Mouse (Mus musculus) macrophage (primary cell): ENCODE measurements at regions not wholly inside any gene's neighbourhood (a gene's known extent, or its start where the extent isn't known, plus 50 kb on each side); places are given as distances from the start of the nearest gene placed in this dataset.

Experiments used
- H3K27ac ChIP-seq: fragments of 350-480 bp; formaldehyde crosslinking; 2 replicates; pipeline ENCODE4 v1.9.0; 2021
- H3K36me3 ChIP-seq: fragments of 350-480 bp; formaldehyde crosslinking; 2 replicates; pipeline ENCODE4 v1.9.0; 2021; ENCODE audit errors: inconsistent target
- H3K4me3 ChIP-seq: fragments of 350-480 bp; formaldehyde crosslinking; 2 replicates; pipeline ENCODE4 v1.9.0; 2021; ENCODE audit errors: inconsistent target
- H3K79me2 ChIP-seq: fragments of 350-480 bp; formaldehyde crosslinking; 2 replicates; pipeline ENCODE4 v1.9.0; 2021; ENCODE audit errors: inconsistent target
- WGBS: methylation state at CpG from one replicate; pipeline ENCODE4 v1.1.7; 2026; ENCODE audit warnings: inconsistent platforms; ENCODE audit not compliant: missing documents; 5-methylcytosine and 5-hydroxymethylcytosine counted together

DNA sequence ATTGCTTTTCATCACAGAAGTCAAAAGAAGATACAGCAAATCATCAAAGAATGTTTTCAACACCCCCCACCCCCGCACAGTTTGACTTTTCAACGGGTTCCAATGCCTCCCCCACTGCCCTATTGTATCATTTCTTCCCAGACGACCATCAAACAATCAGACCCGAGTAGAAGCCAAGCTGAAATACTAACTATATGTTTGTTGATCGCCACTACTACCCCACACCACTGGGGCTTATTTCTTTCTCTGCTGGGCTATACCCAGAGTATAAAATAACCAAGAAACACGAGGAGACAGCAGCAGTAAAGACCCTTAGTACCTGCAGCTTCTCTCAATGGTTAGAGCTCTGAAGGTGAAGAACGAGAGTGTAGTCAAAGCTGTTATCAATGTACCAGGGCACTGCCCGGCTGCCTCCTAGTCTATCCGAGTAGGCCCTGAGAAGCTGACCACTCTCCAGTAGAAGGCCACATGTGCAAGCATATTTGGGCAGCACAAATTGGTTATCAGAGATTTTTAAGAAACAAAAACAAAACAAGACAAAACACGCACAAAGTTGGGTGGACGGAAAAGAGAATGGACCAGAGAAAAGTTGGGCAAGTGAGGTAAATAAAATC is 76.7 kb upstream of the Ccn6 start:
- Histone ChIP-seq H3K79me2 (no peaks in the 10 kb centered on the region), H3K36me3 (no peaks in the 10 kb centered on the region), H3K4me3 (no peak overlapping the region), H3K27ac (no peak overlapping the region)
- WGBS: 76% methylated on average over 11 of the region's 11 CpGs

DNA sequence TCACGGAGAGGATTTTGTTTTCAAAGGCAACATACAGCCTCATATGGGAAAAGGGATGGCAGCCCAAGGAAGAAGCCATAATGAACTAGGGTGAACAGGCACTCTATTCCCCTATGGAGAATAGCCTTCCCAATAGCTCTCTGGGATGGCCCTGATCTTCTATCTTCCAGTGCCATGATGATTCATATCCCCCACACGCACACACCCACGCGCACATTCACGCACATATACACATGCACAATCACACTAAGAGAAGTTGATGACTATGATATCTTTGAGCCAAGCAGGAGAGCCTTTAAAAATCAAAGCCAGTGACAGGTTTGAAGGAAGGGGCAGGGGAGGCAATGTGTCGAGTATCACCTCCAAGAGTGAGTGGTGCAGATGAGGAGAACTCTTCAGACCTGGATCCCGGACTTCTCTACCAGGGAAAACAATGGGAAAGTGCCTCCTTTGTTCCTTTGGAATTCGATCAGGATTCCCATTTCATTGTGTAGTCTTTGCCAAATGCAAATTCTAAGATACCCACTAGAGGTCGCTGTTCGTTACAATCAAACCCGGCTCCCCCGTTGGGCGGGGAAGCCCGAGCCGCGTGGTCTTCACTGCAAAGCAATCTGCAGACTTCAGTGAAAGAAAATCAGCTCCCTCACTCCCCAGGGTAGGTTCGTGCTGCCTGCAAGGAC is 76.0 kb upstream of the Ccn6 start:
- H3K36me3 ChIP-seq: no peaks in the 10 kb centered on the region
- no peaks in the 10 kb centered on the region for H3K79me2 ChIP-seq
- WGBS: 22% methylated on average over 17 of the region's 17 CpGs
- H3K27ac ChIP-seq: no peak overlapping the region
- no peak overlapping the region for H3K4me3 ChIP-seq

DNA sequence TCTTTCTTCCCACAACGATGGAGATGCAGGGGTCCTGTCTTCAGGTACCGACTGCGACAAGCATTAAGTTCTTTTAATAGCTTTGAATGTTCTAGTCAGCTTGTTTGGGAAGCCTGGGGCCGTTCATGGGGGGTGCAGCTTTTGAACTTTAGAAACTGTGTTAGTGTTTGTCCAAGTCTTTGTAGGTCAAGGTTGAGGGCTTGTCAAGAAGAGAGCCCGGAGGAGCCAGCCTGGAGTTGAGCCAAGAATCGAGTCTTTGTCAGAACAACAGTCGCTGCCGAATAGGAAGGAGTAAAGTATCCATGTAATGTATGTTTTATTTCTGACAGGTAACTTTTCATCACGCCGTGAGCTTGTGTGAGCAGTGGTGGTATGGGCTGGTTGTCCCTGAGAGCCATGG is 75.0 kb upstream of the Ccn6 start:
- Histone ChIP-seq H3K79me2 (no peaks in the 10 kb centered on the region), H3K27ac (no peak overlapping the region), H3K36me3 (no peaks in the 10 kb centered on the region), H3K4me3 (no peak overlapping the region)
- 94% methylated on average over 10 of the region's 10 CpGs for WGBS

DNA sequence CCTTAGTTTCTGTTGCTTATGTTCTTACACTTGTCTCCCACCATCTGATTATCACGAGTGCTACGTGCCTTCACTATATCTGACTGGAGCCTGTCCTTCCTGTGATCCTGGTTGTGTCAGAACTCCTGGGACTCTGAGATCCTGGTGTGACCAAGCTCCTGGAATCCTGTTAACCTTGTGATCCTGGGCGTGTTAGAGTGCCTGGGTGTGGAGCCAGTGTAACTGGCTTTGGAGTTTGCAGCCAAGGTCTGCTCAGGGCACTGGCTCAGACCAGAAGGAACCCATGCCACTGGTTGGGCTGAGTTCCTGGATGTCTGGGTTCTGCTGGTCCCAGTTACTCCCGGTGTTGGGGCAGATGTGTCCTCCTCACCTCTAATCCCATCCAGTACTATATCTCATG is 74.0 kb upstream of the Ccn6 start:
- 92% methylated on average over 4 of the region's 4 CpGs for WGBS
- H3K27ac ChIP-seq: no peak overlapping the region

DNA sequence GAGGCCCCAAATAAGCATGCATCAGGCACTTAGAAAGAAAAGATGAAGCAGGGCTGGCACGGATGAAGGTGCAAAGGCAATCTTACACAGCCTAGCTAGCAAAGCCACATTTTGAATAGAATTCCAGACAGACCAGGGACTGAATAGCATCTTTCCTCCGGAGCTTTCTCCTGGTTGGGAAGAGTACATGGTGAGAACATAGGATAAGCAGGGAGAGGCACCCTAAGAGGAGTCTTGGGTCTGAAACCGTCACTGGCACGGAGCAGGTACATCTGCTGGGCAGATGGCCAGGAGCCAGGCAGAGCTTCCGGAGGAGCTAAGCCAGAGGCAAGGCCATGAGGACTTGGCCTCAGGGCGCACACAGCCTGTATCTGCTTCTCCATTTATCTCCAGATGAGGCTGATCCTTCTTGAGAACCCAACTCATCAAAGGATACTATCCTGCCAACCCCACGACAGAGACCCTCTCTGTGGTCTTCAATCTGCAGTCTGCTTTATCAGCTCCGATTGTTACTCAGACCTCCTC is 70.4 kb upstream of the Ccn6 start:
- 90% methylated on average over 8 of the region's 8 CpGs for WGBS
- Histone ChIP-seq H3K4me3 (no peak overlapping the region), H3K27ac (no peak overlapping the region), H3K79me2 (no peaks in the 10 kb centered on the region), H3K36me3 (no peaks in the 10 kb centered on the region)

More for the DNA sequence above, 74.0 kb upstream of the Ccn6 start:
- Histone ChIP-seq H3K36me3 (no peaks in the 10 kb centered on the region), H3K79me2 (no peaks in the 10 kb centered on the region), H3K4me3 (no peak overlapping the region)

DNA sequence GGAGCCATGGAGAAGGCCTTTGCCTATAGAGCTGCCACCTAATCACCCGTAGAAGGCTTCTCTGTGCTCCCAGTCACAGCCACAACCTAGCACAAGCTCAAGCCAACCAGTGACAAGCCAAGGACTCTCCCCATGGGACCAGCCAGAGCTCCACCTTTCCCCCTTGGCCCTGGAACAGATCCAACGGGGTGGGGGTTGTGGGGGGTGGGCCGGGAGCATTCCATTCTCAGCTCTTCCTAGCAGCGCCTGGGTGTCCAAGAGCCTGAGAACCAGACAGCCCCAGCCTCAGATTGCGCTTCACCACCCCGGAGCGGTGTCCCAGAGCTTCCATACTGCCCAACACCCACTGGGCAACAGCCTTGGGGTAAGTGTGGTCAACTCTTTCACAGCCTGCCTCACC is 69.6 kb upstream of the Ccn6 start:
- Histone ChIP-seq H3K27ac (no peak overlapping the region), H3K4me3 (no peak overlapping the region), H3K79me2 (no peaks in the 10 kb centered on the region), H3K36me3 (no peaks in the 10 kb centered on the region)
- 92% methylated on average over 7 of the region's 7 CpGs for WGBS

DNA sequence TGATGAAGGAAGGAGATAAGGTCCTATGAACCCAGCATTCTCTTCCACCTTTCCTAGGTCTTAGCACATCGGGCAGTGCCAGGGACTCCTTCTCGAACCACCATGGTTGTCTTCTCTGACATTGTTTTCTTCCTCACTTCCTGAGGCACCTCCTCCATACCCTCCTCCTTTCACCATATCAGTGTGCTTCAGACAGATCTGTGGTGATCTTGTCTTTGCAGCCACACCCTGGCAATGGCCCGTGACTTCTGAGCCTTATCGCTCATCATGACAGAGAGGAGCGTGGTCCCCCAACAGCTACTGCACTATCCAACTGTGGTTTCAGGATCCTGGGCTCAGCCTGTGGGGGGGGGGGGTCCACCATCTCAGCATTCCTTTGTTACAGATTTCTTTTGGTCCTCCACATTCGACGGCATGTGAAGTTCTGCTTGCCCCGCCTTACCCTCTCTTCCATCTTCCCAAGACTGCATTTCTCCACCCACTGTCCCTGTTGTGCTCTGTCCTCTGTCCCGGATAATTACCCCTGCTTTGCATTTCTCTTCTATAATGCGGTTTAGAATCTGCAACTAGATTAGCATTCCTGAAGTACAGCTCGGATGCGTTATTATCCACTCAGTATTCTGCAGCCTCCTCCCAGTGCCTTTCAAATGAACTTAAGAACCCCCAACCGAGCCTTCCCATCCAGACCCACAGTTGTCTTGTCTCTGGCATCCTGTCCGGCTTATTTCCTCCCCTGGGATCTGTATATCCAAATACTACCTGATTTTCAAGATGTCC is 67.2 kb upstream of the Ccn6 start:
- H3K4me3 ChIP-seq: no peak overlapping the region
- 95% methylated on average over 14 of the region's 14 CpGs for WGBS

DNA sequence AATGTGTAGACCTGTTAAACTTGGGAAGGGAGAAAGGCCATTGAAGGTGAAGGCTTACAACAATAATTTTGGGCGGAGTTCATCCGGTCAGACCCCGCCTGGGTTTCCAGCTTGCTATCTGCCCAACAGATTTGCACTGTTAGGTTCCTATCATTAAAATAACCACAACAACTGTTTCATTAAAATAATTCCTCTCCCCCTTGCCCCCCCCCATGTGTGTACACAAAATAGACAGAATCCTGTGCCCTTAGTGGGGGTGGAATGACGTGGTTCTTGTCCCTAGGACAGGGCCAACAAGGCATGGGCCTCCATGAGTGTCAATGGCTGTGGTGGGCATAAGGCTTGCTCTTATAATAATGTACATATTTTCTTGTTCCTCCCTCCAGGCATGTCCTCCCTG is 65.6 kb upstream of the Ccn6 start:
- WGBS: 94% methylated on average over 4 of the region's 4 CpGs
- Histone ChIP-seq H3K4me3 (no peak overlapping the region), H3K79me2 (no peaks in the 10 kb centered on the region), H3K36me3 (no peaks in the 10 kb centered on the region), H3K27ac (no peak overlapping the region)

More for the DNA sequence above, 67.2 kb upstream of the Ccn6 start:
- Histone ChIP-seq H3K27ac (no peak overlapping the region), H3K79me2 (no peaks in the 10 kb centered on the region), H3K36me3 (no peaks in the 10 kb centered on the region)

DNA sequence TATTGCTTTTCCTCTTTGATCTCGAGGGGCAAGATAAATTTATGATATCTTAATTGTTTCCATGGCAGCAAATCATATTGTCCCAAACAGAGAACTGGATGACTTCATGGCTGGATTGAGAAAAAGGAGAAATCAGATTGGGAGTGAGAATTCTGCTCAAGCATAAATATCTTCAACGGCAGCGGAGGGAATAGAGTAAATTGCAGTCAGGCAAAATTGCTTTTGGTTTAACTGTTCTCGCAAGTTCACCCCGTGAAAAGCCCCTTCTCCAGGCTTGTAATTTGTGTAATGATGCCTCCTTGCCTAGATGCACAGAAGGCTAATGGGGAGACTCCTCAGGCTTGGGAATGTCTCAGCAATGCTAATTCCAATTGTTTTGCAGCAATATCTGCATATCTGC is 64.4 kb upstream of the Ccn6 start:
- WGBS: 73% methylated on average over 5 of the region's 5 CpGs
- Histone ChIP-seq H3K27ac (no peak overlapping the region), H3K79me2 (no peaks in the 10 kb centered on the region), H3K36me3 (no peaks in the 10 kb centered on the region), H3K4me3 (no peak overlapping the region)

DNA sequence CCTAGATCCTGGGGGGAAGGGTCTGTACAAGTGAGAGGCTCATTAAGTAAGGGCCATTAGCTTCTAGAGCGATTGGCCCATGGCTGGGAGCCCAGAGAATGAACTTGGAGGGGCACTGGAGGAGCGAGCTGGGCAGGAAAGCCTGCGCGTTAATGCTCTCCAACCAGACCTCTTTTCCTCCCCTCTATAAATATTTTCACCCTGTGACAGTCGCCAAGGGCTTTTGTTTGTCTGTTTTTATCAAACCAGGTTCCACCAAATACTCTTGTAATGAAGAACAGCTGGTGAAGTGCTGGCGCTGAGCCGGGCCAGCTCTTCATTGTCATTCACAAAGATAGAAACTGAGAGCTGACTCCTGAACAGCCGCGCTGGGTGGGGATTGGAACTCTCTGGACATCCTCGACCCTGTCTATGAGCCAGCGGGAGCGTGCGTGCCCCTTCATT is 63.9 kb upstream of the Ccn6 start:
- Histone ChIP-seq H3K36me3 (no peaks in the 10 kb centered on the region), H3K4me3 (no peak overlapping the region), H3K27ac (no peak overlapping the region), H3K79me2 (no peaks in the 10 kb centered on the region)
- WGBS: 74% methylated on average over 13 of the region's 13 CpGs

DNA sequence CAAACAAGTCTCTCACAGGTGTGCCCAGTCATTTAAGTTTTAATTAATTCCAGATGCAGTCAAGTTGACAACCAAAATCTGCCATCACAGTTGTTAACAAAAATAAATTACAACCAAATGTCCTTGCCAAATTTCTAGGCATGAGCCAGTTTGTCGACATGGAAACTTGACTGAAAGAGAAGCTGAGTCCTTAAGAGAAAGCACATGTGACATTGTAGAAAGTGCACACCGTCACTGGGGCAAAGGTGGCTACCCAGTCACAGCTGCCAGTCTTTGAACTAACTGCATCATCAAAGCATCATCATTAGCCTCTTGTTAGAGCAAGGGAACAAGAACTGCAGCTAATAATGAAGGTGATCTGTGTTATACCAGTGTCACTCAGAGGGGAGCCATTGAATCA is 62.9 kb upstream of the Ccn6 start:
- Histone ChIP-seq H3K79me2 (no peaks in the 10 kb centered on the region), H3K4me3 (no peak overlapping the region), H3K27ac (no peak overlapping the region), H3K36me3 (no peaks in the 10 kb centered on the region)
- WGBS: 80% methylated on average over 2 of the region's 2 CpGs

DNA sequence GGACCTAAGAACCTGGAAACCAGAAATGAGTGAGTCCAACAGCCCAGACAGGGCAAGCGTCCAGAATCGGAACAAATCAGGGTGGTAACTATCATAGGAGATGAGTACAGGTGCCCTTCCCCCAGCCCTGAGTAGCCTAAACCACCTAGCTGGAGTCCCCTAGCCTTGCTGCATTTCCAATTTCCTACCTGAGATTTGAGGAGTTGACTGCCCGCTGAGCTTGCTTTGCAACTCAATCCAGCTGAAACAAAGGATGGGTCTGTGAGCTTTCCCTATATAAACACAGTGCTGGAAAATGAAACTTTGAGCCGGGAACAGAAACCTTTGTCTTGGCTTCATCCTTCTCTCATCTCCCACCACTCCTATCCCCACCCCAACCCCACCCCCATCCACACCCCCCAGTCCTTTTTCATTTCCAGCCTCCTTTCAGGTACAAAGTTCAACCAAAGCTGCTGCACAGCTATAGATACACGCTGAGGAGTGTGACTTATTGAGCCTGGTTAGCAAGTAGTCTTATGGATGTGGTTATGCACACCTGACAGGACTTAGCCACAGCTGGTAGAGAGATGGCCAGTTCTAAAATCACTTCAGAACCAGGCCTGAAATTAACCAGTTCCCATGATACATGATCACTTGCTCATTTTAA is 61.0 kb upstream of the Ccn6 start:
- no peaks in the 10 kb centered on the region for H3K36me3 ChIP-seq
- 84% methylated on average over 5 of the region's 5 CpGs for WGBS
- H3K79me2 ChIP-seq: no peaks in the 10 kb centered on the region

DNA sequence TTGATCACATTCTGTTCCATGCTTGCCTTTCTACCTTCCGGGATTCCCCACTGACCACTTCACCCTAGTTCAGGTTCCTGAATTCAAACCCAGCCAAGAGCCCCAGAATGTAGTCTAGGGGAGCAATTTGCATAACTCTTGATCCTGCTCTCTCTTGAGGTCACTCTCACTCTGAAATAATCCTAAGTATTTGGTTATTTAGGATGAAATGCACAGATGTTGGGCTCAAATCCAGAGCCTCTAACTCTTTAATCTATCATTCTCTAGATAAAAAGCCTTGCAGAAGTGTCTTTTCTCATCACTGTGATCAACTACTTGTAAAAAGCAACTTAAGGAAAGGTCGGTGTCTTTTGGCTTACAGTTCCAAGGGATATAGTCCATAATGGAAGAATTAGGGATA is 57.4 kb upstream of the Ccn6 start:
- H3K36me3 ChIP-seq: no peaks in the 10 kb centered on the region
- H3K79me2 ChIP-seq: no peaks in the 10 kb centered on the region
- H3K27ac ChIP-seq: no peak overlapping the region
- 100% methylated on average over 2 of the region's 2 CpGs for WGBS
- H3K4me3 ChIP-seq: no peak overlapping the region

More for the DNA sequence above, 61.0 kb upstream of the Ccn6 start:
- H3K27ac ChIP-seq: no peak overlapping the region
- no peak overlapping the region for H3K4me3 ChIP-seq

DNA sequence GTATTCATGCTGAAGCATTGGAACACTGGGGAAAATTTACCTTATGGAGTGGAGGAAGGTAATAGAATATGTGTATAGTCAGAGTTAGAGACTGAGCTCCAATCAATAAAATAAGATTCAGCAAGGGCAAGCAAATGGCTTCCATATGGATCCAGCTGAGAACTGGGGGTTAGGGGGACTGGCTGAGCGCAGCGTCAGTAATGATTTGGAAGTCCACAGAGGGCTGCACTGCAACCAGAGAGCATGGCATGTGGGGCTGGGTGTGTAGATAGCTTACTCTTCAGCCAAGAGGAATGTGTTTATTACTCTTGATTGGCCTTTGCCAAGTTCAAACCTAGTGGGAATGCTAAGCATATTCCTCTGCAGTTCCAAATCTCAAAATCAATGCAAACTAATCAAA is 55.8 kb upstream of the Ccn6 start:
- H3K27ac ChIP-seq: no peak overlapping the region
- no peak overlapping the region for H3K4me3 ChIP-seq
- 97% methylated on average over 2 of the region's 2 CpGs for WGBS
- no peaks in the 10 kb centered on the region for H3K79me2 ChIP-seq
- H3K36me3 ChIP-seq: no peaks in the 10 kb centered on the region

DNA sequence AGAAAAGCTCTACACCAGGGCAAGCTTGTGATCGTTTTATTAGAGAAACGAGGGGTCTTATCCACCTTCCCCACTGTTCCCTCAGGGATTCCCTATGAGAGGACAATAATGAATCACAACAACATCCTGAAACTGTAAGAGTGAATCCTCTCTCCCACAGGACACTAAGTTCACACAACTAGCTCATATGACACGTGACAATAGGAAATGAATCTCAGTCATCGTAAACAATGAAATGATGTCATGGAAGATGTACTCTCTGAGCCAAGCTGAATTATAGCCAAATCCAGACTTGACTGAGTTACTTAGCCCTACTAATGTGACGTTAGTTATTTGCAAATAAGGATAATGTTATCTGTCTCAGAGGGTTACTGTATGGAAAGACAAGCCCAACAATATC is 54.6 kb upstream of the Ccn6 start:
- Histone ChIP-seq H3K27ac (no peak overlapping the region), H3K36me3 (no peaks in the 10 kb centered on the region), H3K4me3 (no peak overlapping the region), H3K79me2 (no peaks in the 10 kb centered on the region)
- WGBS: 89% methylated on average over 5 of the region's 5 CpGs
